Mouse (Mus musculus): ENCODE data around the gene Glrx.
"Not testable (repeated sequence)": the region's sequence is repeated elsewhere in the genome, so short reads cannot be mapped to it uniquely, and the experiment has no call there.

Gene Glrx

DNA sequence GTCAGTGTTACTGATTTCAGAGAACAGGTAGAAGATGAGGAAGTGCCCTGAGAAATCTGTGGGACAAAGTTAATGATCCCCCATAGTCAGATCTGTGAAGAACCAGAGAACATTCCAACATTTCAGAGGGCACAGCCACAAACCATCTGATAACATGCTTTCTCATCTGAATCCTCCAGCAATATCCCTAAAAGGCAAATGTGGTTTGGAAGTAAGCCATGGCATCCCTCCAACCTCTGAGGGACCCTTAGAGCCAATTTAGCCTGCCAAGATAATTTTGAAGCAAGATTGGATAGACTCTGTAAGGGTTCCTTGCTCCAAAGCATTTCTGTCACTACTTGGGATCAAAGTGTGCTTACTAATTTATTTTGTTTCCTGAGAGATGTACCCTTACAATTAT is 6.2 kb upstream of the Glrx start:
- DNase-seq (ENCODE audit: low read depth in 1 of 2, low spot score in 2 of 2): no peak

DNA sequence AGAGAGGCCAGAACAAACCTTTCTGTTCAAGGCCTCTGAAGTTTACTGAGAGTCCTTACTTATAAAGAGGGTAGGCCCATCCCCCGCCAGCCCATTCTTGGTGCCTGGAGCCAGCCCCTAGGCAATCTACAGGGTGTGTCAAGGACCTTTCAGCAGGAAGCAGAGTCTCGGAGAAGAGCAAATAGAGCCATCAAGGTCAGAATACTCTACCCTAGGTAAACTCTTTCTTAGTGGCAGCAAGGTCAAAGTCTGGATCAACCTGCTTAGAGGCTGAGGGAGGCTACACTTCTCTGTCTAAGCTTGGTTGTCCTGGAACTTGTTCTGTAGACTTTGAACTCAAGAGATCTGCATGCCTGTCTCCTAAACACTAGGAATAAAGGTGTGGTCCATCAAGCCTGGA is 4.2 kb upstream of the Glrx start:
- DNase-seq (ENCODE audit: low read depth in 1 of 2, low spot score in 2 of 2): no peak

DNA sequence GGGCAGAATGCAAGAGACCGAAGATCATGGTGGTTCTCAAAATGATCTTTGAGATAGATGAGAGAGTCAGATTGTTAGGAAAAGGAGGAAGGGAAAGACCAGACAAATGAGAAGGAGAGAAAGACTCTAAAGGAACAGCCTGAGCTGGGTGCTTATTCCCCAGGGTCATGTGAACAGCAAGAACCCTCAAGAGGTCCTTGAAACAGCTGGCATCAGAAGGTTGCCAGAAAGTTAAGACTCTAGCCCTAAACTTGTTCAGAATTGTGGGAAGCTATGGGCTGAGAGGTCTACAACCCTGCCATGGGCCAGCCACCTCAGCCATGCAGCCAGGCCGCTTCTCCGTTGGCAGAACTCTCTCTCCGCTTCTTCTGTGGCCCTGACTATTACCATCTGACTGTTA is 1.2 kb upstream of the Glrx start:
- no peak for DNase-seq (ENCODE audit: low read depth in 1 of 2, low spot score in 2 of 2)

DNA sequence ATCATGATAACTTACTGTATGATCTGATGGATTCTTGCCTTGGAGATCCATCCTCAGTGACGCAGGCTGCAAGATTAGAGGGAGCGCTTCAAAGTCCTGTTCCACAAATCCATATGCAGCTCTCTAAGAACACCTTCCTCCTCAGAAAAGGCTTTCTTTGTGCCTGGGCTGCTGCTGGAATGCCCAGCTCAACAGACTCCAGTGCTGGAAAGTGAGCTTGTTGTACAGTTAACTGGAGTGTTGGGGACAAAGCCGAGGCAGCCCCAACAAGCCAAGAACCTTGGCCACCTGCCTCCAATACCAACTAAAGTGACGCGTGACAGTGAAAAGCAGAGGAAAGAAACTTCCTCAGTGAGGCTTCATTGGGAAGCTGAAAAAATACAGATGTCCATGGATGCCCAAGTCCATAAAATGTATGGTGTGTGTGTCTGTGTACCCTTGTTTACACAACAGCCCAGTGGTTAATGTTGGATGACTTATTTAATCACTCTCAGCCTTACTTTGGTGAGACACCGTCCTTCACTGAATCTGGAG is 1.2 kb downstream of the Glrx start:
- no peak for DNase-seq (ENCODE audit: low read depth in 1 of 2, low spot score in 2 of 2)

DNA sequence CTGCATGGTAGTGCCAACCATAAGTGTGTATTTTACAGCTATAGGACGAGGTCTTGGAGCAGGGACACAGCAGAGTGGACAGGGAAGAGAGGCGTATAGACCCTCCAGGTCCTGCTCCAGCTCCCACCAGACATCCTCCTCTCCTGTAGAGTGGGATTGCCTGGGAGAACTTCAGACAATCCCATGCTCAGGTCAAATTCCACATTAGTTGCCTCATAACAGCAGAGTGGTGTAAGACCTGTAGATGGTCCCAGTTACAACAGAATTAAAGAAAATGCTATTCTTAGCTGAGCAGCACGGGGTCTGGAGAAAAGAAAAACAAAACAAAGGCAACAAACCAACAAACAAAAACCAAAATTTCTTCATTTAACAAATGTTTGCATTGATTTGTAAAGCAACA is 2.3 kb downstream of the Glrx start:
- no peak for DNase-seq (ENCODE audit: low read depth in 1 of 2, low spot score in 2 of 2)

DNA sequence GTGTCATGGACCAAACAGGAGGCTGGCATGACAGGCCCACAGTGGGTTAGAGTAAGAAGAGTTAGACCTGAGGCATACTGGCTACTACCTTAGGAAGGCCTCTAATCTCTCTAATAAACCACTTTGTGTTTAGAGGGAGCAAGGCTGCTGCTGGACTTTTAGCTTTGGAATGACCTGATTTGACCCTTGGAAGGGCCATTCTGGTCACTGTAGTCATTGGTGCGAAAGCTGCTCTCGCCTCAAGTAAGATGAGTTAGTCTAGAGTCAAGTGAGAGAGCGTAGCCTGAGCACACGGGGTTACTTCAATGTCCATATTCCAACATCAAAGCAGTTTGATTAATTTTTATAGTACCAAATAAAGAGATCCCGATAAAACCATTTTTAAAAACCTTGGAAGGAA is 3.7 kb downstream of the Glrx start:
- no peak for DNase-seq (ENCODE audit: low read depth in 1 of 2, low spot score in 2 of 2)

DNA sequence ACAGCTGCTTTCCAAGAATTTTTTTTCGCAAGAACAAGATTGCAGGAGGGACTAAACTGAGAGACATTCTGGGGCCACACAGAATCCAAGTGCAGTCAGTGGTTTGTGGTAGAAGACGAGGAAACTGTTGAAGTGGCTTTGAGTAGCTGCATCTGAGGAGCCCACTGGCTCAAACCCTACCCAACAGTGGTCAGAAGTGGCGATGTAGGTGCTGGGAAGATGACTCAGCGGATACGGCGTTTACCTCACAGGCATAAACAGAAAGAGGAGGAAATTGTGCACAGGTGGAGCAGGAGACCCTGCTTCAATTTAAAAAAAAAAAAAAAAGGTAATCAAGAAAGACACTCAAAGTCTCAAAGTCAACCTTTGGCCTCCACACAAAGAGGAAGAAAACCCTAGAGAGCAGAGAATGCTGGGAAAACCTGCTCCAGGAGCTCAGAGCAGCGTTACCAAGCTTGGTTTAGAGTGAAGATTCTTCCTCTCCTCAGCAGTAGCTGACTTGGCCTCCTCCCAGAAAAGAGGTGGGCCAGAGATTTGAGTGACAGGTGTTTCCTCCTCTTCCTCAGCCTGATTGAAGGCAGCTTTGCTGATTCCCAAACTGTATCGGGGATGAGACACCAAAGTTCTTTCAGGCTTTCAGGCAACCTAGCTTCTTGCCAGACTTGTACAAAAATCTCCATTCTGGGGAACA is 4.5 kb downstream of the Glrx start:
- no peak for DNase-seq (ENCODE audit: low read depth in 1 of 2, low spot score in 2 of 2)

DNA sequence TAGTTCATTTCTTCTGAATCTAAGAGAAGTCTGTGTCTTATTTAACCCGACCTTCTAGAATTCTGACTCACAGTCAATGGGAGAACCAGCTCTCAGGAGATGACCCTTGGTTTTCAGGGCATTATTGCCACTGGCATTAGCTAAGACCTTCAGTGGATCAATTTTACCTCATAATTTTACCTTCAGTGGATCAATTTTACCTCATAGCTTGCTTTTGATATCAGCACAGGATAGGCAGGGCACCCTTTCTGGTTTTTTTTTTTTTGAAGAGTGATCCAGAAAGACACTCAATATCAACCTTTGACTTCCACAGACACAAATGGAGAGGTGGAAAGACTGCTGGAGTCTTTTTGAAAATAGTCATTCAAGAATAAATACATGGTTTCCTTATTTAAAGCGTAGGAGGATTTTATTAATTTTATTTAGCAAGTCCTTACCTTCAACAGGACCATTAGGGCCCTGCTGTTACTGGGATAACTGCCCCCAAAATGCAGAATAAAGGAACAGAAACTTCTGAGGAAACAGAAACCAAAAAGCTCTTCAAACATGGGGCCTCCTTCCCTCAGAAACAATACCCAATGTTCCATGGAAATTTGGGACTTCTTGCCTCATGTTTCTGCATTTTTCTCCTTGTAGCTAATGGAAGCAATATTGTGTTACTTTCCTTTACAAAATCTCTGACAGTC is 5.3 kb downstream of the Glrx start:
- DNase-seq (ENCODE audit: low read depth in 1 of 2, low spot score in 2 of 2): no peak

DNA sequence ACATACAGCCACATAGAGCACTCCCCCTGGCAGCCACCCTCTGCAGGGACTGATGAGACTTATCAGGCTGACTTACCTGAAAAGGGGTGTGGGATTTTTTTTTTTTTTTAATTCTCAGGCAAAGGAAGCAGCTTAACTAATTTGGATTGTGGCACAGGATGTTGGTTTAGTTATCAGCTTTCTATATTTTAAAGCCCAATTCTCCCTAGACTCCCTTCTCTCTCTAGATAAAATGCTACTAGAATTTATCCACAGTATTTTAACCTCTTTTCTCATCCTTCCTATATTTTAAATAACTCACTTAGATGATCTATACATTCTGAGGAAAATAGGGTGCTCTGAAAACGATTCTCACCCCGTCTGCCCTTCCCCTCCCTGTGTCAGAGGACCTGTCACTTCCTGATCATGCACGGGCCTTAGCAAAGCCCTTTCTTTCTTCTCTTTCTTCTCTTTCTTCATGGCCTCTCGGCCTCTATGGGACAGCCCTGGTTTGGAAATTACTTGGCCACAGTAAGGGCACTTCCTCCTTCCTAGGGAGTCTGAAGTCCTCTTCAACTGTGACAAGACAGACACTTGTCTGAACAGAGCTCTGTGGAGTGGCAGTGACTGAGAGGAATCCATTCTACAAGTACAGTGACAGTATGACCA is 6.0 kb downstream of the Glrx start:
- peak in 1 of 2 experiments; percentile 11 for DNase-seq (ENCODE audit: low read depth in 1 of 2, low spot score in 2 of 2)

DNA sequence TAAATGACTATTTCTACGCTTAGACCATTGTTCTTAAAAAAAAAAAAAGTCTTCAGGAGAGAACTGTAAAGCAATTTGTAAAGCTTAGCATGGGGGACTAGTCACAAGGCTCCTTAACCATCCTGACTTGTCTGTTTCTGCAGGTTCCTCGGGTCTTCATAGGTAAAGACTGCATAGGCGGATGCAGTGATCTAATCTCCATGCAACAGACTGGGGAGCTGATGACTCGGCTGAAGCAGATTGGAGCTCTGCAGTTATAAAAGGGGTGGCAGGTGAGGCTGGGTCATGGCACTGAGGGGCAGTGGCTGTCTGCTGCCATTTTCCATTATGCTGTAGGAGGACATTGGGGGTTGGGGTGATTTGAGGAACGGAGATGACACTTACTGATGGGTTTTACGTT is 7.4 kb downstream of the Glrx start:
- no peak for DNase-seq (ENCODE audit: low read depth in 1 of 2, low spot score in 2 of 2)

DNA sequence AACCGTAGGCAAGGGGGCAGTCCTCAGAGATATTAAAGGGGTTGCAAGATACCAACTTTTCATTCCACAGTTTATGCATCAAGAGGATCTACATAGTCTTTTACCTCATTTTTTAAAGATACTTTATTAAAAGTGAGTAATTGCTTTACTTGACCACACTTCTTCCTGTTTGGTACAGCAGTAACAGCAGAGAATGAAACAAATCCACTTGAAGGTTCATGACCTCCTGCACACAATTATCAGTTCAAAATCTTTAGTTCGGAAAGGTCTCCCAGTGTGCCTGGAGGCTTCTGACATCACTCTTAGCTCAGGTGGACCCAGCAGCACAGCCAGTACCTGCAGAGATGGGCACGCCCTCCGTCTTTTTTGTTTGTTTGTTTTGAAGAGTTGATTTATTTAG is 12.4 kb downstream of the Glrx start:
- DNase-seq (ENCODE audit: low read depth in 1 of 2, low spot score in 2 of 2): no peak

DNA sequence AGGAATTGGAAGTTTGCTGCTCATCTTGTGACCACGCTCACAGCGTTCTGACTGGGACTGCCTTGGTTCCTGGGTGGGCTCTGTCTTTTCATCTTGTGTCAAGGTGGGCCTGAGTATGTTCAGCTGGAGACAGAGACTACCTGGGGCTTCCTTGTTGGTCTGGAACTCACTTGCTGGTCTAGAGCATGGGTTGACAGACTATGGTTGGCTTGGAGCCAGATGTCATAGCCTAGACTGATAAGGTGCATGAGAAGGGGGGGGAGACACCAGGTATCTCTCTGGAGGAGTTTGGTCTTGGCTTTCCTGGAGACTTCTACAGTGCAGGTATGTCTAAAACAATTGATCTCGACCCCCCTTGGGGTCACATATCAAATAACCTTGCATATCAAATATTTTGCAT is 13.4 kb downstream of the Glrx start:
- no peak for DNase-seq (ENCODE audit: low read depth in 1 of 2, low spot score in 2 of 2)

DNA sequence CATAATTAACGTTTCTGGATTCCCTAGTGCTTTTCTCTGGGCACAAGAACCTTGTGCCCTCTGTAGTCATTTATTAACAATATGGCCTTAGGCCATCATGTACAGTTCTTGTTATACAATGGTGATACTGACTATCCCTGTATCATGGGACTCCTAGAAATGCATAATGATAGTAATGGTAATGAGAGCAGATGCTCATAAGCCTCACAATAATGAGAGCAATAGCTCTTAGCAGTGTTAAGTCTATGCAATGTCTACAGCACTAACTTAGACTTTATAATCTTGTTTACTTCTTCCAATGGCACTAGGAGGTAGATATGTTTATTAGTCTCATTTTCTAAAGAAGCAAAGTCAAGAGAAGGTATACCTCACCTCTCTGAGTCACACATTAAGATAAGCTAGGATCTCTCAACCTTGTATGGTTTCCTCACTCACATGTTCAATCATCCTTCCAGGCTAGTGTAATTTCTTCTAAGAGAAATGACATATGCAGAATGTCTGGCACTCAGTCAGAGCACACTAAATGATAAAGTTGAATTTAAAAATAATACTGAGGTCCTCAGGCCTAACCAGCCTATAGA is 19.7 kb downstream of the Glrx start:
- no peak for DNase-seq (ENCODE audit: low read depth in 1 of 2, low spot score in 2 of 2)

DNA sequence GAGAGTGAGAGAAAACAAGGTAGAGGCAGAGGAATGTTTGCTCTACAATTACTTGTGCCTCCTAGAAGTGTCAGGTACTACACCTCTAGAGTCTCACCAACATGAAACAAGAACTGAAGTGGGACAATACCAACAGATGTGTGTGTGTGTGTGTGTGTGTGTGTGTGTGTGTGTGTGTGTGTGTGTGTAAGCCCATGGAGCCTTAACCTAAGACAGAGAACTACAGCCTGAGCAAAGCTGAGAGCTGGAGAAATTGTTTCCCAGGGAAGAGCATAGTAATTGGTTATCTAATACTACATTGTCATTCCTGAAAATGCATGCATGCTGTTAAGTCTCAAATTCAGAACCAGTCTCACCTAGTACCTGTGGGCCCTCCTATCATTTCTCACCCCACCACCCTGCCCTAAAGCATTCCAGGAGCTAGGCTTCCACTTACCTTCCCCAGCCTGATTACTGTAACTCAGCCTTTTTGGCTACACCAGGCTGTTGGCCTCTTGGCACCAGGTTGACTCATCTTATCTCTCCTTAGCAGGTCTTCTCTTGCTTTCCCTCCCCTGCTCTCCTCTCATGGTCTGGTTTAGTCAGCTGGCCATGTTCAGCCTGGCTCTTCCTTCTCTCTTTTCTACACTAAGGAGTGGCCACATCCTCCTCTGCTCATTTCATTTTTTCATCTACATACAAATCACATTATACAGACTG is 26.0 kb downstream of the Glrx start:
- no peak for DNase-seq (ENCODE audit: low read depth in 1 of 2, low spot score in 2 of 2)

DNA sequence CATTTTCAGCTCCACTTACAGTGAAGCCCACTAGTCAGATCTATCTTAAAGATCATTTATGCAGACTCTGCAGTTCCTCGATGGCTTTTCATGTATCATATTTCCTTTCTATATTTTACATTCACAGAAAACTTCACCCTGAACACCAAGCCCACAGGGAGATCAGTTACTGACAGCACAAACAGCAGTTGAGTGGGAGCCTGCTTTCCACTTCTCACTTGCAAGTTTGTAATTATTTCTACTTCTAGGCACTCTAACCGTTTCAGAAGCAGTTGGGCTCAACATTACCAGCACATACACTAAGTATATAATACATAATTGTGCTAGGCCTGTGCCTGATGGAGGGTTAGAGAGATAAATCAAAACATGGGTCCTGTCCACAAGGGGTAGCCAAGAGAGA is 28.2 kb downstream of the Glrx start:
- no peak for DNase-seq (ENCODE audit: low read depth in 1 of 2, low spot score in 2 of 2)

DNA sequence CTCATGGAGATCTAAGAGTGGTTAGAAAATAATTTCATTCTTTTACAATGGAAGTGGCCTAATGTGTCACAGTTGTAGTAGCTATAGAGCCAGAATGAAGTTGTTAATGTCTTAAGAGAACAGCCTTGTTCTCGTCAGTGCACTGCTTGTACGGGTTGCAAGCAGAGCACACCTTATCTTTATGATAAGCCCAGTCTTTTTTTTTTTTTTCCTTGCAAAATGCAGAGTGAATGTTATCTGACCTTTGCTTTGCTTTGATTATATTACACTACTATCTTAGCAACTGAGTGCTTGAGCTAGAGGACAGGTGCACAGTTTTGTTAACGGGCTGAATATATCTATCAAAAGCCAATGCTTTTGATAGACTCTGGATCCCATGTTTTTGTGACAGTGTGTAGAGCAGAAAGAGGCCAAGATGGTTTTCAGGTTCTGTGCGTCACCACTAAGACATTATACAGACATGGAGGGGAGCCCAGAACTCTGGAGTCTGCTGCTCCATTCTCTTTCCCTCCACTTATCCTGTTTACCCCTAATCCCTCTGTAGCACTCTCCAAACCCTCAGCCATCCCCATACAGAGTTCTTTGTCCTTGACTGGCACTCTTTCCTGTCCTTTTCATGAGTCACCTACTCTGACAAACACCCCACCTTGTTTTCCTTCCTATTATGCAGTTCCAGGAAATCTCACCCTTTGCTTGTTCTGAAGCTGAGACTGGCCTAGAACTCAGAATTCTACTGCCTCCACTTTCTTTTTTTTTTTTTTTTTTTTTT is 35.1 kb downstream of the Glrx start:
- no peak for DNase-seq (ENCODE audit: low read depth in 1 of 2, low spot score in 2 of 2)

DNA sequence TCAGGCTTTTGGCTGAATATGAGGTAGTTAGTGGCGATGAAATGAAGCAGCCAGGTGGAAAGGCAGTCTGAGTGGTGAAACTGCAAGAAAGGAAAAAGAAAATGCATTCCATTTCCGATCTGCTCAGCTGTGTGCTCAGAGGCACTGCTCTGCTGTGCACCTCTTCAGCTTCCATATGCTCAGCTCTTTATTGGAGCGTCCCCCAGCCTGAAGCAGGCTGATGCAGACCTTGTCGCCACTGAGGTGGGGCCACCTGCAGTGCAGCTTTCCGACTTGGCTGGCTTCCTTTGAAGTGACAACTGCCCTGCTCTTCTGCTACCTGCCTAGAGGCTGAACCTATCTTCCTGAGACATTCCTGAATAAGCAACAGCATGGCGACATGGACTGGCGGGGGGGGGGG is 36.5 kb downstream of the Glrx start:
- not testable (repeated sequence) for DNase-seq (ENCODE audit: low read depth in 1 of 2, low spot score in 2 of 2)

DNA sequence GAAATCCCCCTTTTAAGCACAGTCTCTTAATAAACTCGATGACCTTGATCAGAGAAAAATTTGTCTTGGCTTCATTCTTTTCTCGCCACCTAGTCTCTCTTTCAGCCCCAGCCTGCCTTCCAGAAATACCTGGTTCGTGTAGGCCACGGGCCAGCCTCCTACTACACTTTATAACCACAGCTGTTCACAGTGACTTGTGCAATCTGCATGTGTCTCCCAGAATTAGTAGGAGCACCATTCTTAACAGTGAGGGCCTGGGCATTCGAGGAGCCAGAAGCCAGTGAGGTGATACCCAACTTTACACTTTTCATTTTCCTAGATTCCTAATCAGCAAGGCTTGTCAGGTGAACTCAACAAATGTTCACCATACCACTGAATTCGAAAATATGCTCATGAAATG is 36.9 kb downstream of the Glrx start:
- no peak for DNase-seq (ENCODE audit: low read depth in 1 of 2, low spot score in 2 of 2)

DNA sequence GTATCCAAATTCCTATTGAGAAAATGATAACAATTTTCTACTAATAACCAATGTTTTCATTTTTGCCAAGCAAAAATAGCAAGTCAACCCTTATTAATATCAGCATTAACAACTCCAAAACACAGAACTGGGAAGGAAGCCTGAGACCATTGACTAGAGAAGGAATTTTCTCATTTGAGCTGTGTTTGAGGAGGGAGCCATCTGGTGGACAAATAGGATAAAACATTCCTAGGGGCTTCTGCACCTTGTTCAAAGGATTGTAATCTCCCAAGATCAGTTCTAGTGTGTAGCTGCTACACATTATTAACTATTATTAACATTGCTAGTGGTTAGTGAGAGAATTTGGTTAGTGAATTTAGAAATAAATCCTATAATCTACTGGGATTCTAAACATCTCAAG is 38.2 kb downstream of the Glrx start:
- no peak for DNase-seq (ENCODE audit: low read depth in 1 of 2, low spot score in 2 of 2)

DNA sequence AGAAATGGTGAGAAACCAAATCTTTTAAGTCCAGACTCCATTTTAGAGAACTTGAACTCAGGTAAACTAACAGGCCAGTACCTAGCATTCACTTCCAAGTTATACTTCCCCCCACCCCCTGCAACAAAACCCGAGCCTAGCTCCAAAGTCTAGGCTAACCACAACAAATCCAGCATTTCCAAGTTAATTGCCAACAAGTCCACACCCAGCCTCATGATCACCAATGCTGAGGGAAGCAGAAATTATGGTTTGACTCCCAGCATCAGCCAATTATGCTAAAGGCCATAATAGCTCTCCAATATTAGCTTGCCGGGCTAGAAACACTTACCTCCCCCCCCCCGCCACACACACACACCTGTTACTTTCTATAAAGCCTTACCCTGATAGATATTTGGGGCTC is 40.1 kb downstream of the Glrx start:
- DNase-seq (ENCODE audit: low read depth in 1 of 2, low spot score in 2 of 2): no peak

DNA sequence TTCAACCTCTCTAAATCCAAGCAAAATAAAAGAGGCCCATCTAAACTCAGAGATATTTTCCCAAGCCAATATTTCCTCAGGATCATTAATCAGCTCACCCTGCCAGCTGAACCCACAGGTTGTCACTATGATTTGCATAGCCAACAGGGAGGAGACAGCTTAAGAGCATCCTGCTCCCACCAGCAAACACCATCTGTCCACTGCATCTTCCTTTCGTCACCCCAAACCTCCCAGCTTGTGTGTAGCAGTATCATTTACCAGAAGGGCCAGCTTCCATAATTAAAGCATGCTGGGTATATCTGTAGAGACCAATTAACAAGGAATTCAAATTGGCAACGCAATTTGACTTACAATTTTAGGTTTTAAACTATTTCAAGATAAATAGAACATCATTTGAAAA is 40.8 kb downstream of the Glrx start:
- DNase-seq (ENCODE audit: low read depth in 1 of 2, low spot score in 2 of 2): no peak

Data from monocyte, adult 2 months (primary cell).